Mouse (Mus musculus): ENCODE results near the gene Bcar1.

GRCm38 (mm10) chr8:111708265-111708664 lies 35.3 kb downstream of the Bcar1 start:
- TF ChIP-seq CTCF (IDR thresholded peaks at IDR 0.05; ENCODE audit: control insufficient read depth, insufficient read depth, insufficient replicate concordance, low read depth, low read length), result no peak
- no peak for TF ChIP-seq POLR2A (IDR thresholded peaks at IDR 0.05; ENCODE audit: control insufficient read depth, low read depth, low read length)

Measured in testis, adult 2 months (tissue).